Mouse (Mus musculus) frontal cortex, postnatal 10 days (tissue): ENCODE data around the gene Cd160.

Experiments
- DNase-seq, 2 experiments: peaks; one replicate each; pipeline ENCODE4 v3.0.0; 2022; ENCODE audit warnings: low spot score in 2 of 2, mixed read lengths in 1 of 2

Gene Cd160

GRCm38 (mm10) chr3:96764528-96764927 is 64.6 kb downstream of the Cd160 start:
- no peak for DNase-seq

- DNase-seq, result no peak
Observed at GRCm38 (mm10) chr3:96759695-96760094, 69.5 kb downstream of the Cd160 start.

DNA sequence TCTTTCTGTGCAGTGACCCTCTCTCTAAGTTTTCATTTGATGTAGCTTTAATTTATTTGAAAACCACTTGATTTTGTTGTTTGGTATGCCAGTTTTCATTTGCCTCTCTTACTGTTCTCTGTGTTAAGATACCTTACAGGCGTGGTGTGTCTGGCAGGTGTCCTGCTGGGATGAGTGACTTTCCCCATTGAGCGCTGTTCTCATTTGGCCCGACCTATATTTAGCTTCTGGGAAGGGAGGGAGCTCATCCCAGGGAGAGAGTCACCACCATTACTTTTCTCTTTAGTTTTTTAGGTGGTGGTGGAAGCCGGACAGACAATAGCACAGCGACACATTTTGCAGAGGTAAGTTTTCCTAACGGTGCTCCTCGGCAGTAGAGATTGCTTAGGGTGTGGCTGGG is 71.5 kb downstream of the Cd160 start:
- DNase-seq, result no peak

GRCm38 (mm10) chr3:96755935-96756334 is 73.2 kb downstream of the Cd160 start:
- DNase-seq, result no peak
